Mouse (Mus musculus) midbrain, embryonic 13.5 days (tissue): ENCODE measurements at regions not wholly inside any gene's neighbourhood (a gene's known extent, or its start where the extent isn't known, plus 50 kb on each side); places are given as distances from the start of the nearest gene placed in this dataset.

Experiments used
- ATAC-seq: fragments of 200-750 bp; cut with Nextera tagmentation; 2 replicates; pipeline ENCODE4 v1.8.0; 2017; ENCODE audit warnings: mild to moderate bottlenecking, moderate TSS enrichment, moderate library complexity
- H3K27ac ChIP-seq: fragments of 300-500 bp; sonication (generic); 2 replicates; pipeline ENCODE4 v1.5.1; 2015; ENCODE audit warnings: inconsistent platforms, mild to moderate bottlenecking, moderate library complexity
- H3K27me3 ChIP-seq: fragments of 300-500 bp; sonication (generic); 2 replicates; pipeline ENCODE4 v1.6.1; 2015; ENCODE audit warnings: mild to moderate bottlenecking, inconsistent platforms
- H3K36me3 ChIP-seq: fragments of 300-500 bp; sonication (generic); 2 replicates; pipeline ENCODE4 v1.6.1; 2015; ENCODE audit warnings: mild to moderate bottlenecking, inconsistent platforms
- H3K4me1 ChIP-seq: fragments of 300-500 bp; sonication (generic); replicated peaks from 2 replicates; pipeline ENCODE4 v1.6.1; 2015; ENCODE audit warnings: inconsistent platforms
- H3K4me2 ChIP-seq: fragments of 300-500 bp; sonication (generic); replicated peaks from 2 replicates; pipeline ENCODE4 v1.6.1; 2015; ENCODE audit warnings: moderate library complexity, mild to moderate bottlenecking, inconsistent platforms
- H3K4me3 ChIP-seq: fragments of 300-500 bp; sonication (generic); replicated peaks from 2 replicates; pipeline ENCODE4 v1.5.1; 2015; ENCODE audit warnings: mild to moderate bottlenecking, inconsistent platforms
- H3K9ac ChIP-seq: fragments of 300-500 bp; sonication (generic); replicated peaks from 2 replicates; pipeline ENCODE4 v1.6.1; 2015; ENCODE audit warnings: mild to moderate bottlenecking, inconsistent platforms
- H3K9me3 ChIP-seq: fragments of 300-500 bp; sonication (generic); 2 replicates; pipeline ENCODE4 v1.6.1; 2016; ENCODE audit warnings: mild to moderate bottlenecking, inconsistent platforms
- WGBS: fragments of 180-500 bp; shearing (Covaris S2); methylation state at CpG from one replicate; pipeline ENCODE4 v1.1.7; 2015; 5-methylcytosine and 5-hydroxymethylcytosine counted together

GRCm38 (mm10) chr3:34137984-34138383, 56.9 kb upstream of the Dnajc19 start:
- H3K4me3 ChIP-seq, result no peak overlapping the region
- WGBS, result 84% methylated on average over 7 of the region's 7 CpGs
- H3K27me3 ChIP-seq, result no peaks in the 10 kb centered on the region
- H3K9ac ChIP-seq, result no peak overlapping the region
- no peak overlapping the region for H3K27ac ChIP-seq
- H3K9me3 ChIP-seq, result no peaks in the 10 kb centered on the region
- no peak overlapping the region for H3K4me2 ChIP-seq
- H3K4me1 ChIP-seq, result no peaks in the 10 kb centered on the region
- H3K36me3 ChIP-seq, result no peaks in the 10 kb centered on the region
- no peak for ATAC-seq

GRCm38 (mm10) chr3:34136385-34136784, 55.3 kb upstream of the Dnajc19 start:
- no peaks in the 10 kb centered on the region for H3K4me1 ChIP-seq
- no peak overlapping the region for H3K4me2 ChIP-seq
- H3K27ac ChIP-seq, result no peak overlapping the region
- 86% methylated on average over 2 of the region's 2 CpGs for WGBS
- ATAC-seq, result no peak
- no peaks in the 10 kb centered on the region for H3K27me3 ChIP-seq
- no peaks in the 10 kb centered on the region for H3K9me3 ChIP-seq
- no peak overlapping the region for H3K4me3 ChIP-seq
- no peak overlapping the region for H3K9ac ChIP-seq
- no peaks in the 10 kb centered on the region for H3K36me3 ChIP-seq
